Mouse (Mus musculus) cerebellum, adult 8-10 months (tissue): ENCODE measurements around the gene Neurl1a.

Experiments used
- DNase-seq: peaks from one replicate; pipeline ENCODE4 v3.0.0; 2022

Neurl1a gene

GRCm38 (mm10) chr19:47168793-47169412 lies 9.7 kb upstream of the Neurl1a start:
- DNase-seq, result peak; percentile 83

GRCm38 (mm10) chr19:47174515-47174914 lies 4.1 kb upstream of the Neurl1a start:
- DNase-seq, result peak; percentile 47

- DNase-seq, result no peak
These were observed 3.1 kb upstream of the Neurl1a start for GRCm38 (mm10) chr19:47175472-47175871.

GRCm38 (mm10) chr19:47176916-47177505 lies 1.6 kb upstream of the Neurl1a start:
- no peak for DNase-seq

DNA sequence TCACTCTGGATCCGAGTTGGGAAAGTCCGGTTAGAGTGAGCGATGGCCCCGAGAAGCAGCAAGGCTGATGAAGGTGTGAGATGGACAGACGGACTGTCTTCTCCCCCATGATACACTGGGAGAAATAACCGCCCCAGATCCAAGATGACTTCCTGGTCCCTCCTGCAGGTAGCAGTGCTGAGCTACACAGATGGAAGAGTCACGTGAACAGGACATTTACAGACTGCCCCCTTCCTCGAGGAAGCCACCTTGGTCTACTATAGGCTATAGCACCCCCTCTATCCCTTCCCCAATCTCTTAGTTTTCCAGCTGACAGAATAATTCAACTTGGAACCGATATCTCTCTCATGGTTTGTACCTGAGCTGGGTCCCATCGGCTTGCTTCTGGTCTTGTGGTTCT lies 619 bp upstream of the Neurl1a start:
- peak; percentile 70 for DNase-seq

DNA sequence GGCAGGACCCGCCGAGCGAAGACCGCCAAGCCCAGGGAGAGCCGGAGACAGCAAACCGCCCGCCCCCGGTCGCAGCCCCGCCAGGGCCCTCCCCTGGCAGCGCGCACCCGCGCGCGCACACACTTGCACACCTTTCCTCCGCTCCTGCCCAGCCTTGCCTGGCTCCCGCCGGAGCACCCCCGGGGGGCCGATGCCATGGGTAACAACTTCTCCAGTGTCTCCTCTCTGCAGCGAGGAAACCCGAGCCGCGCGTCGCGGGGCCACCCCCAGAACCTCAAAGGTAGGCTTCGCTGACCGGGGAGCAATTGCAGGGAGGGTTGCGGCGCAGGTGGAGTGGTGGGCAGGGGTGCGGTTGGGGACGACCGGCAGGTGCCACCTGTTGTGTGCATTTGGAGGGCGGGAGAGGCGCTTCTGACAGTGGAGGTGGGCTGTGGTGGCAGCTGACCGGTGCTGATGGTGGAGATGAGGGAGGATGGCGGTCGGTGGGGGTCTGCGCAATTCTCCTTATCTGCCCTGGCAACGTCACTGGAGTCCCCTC lies 721 bp downstream of the Neurl1a start:
- DNase-seq, result peak; percentile 70

DNA sequence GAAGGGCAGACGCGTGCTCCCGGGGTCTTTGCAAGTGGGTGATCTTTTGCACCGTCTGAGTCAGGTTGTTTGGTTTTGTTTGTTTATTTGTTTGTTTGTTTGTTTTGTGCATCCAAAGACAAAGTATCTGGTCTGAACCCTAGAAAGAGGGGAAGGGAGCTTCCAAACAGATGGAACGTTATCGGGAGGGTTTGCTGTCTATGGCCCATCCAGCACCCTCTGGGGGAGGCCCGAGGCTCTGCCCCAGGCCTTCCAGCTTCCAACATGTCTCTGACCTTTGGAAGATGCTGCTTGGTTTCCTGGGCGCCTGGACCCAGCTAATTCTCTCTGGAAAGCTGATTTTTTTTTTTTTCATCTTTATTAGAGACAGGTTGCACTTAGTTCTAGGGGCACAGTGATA lies 1.4 kb downstream of the Neurl1a start:
- DNase-seq, result peak; percentile 39

DNA sequence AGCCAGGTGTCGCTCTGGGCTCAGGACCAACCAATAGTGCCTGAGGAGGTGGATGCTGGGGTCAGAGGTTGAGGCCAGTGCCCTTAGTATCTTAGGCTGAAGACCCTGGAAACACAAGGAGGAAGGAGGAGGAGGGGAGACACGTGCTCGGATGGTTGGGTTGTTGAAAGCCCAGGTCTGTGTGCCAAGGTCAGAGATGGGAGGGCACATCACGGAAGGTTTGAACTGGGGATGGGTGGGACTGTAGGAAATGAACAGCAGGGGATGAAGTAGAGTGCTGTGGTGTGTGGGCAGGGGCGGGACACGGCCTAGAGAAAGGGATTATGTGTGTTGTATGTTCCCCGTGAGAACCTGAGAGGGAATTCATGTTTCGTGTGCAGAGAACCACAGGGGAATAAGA lies 5.6 kb downstream of the Neurl1a start:
- DNase-seq, result peak; percentile 16

DNA sequence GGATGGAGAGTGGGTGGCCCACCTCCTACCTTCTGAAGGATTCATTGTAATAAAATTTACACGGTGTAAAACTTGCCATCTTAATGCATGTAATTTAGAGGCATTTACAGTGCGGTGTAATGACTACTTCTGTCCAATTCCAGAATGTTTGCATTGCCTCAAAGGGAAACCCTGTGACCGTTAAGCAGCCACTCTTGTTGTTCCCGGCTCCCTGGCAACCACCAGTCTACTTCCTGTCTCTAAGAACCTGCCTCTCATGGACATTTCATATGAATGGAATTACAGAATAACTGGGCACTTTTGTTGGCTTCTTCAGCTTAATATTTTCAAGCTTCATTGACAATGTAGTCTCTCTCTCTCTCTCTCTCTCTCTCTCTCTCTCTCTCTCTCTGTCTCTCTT lies 6.1 kb downstream of the Neurl1a start:
- DNase-seq, result peak; percentile 11

GRCm38 (mm10) chr19:47186514-47187275 lies 8.1 kb downstream of the Neurl1a start:
- peak; percentile 48 for DNase-seq

GRCm38 (mm10) chr19:47188515-47189128 lies 10.0 kb downstream of the Neurl1a start:
- no peak for DNase-seq

DNA sequence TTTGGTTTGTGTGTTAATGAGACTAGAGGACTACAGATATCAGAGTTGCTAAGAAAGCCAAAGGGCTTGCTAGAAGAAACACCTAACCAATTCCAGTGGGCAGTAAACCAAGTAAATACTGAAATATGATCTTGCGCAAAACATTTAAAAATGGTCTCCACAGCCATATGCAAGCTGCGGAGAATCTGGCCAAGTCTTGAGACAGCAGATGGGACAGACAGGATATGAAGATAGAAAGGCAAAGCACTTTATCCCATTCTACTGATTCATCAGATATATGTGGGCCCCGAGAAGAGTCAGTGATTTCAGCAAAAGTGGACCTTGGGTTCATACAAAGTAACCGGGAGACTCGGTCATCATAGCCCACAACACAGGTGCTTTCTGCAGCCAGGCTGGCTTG lies 13.5 kb downstream of the Neurl1a start:
- no peak for DNase-seq

GRCm38 (mm10) chr19:47198671-47199350 lies 20.2 kb downstream of the Neurl1a start:
- DNase-seq, result no peak

- DNase-seq, result no peak
These were observed 23.4 kb downstream of the Neurl1a start for GRCm38 (mm10) chr19:47201972-47202371.

DNA sequence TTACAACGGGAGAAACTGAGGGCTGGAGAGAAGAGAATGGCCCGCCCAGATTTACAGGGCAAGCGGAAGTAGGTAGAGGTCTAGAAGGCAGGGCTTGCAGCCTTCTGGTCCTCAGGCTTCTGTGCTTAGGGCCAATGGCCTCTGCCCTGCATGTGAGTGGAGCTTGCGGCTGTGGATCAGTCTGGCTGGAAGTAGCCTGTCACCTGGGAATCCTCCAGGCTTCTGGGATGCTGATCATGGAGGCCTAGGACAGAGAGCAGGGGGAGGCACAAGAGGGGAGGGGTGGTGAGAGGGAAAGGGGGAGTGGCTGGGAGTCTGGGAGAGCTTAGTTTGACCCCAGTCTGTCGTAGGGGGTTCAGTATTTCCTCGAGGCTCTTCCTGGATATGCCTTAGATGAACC lies 23.8 kb downstream of the Neurl1a start:
- no peak for DNase-seq

DNA sequence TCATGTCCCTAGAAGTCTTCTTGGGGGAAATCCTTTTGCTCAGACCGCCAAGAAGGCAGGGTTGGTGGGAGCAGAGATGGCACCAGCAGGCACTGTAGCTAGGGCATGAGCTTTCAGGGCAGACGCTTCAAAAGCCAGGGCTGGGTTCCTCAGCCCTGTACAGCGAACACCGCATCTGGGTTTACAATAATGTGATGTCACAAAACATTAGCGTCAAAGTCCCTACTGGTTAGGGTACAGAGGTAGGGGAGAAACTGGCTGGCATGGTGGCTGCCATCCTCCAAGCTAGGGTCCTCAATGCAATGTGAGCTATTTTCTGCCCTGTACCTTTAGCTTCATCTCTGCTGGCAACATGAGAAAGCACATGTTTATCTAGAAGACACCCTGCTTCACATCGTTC lies 24.4 kb downstream of the Neurl1a start:
- DNase-seq, result no peak

DNA sequence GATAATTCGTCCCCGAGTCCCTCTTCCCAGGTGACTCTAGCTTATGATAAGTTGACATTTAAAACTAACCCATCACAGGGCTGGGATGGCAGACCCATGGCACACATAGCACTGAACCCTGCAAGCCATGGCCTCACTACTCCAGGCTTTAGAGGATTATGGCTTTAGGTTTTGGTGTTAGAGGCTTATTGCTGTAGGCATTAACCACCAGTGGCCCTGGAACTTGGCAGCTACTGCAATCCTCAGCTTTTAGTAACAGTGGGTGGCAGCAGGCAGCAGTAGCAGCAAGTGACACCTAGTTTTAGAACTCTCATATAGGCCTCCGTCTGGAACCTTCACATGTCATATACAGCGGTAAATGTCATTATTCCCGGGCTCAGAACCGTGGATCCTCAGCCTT lies 26.0 kb downstream of the Neurl1a start:
- DNase-seq, result no peak

- DNase-seq, result no peak
These were observed 27.5 kb downstream of the Neurl1a start for GRCm38 (mm10) chr19:47206126-47206525.

DNA sequence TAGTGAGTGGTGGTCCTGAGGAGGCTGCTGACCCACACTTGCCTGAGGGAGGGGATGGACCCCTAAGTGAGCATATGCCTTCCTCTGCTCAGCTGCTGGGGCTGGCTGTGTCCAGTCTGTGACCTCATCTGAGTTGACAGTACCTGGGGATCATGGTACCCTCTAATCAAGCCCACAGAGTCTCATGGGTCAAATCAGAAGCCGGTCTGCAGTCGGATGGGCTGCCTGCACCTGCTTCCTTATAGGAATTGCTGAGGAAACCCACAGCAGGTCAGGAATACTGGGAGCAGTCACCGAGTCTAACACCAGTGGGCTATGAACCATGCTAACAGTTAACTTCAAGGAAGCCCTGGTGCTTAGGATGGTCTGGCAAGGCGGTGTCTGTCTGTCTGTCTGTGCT lies 31.8 kb downstream of the Neurl1a start:
- DNase-seq, result no peak

GRCm38 (mm10) chr19:47211609-47212312 lies 33.1 kb downstream of the Neurl1a start:
- peak; percentile 80 for DNase-seq

DNA sequence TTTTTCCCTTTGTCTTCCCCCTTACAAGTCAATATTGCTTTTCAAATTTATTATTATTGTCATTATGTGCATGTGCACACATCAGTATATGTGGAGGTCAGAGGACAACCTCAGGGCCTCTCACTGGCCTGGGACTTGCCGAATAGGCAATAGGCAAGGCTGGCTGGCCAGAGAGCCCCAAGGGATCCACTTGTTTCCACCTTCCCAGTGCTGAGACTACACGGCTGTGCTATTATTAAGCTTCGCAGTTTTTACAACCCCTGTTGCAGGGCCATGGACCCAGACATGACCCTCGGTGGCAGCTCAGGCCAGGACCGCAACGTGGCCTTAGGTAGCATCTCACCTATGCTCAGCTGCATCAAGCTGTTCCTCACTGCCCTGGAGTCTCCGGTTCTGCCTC lies 33.8 kb downstream of the Neurl1a start:
- DNase-seq, result no peak

- no peak for DNase-seq
These were observed 34.9 kb downstream of the Neurl1a start for GRCm38 (mm10) chr19:47213470-47213869.
